Comparison of ENCODE assay signal across 8 mouse cellular contexts in genomic region chr16:38482780-38483562, GRCm38 (mm10). TPM values are rescaled to one million over a fixed set of nuclear protein-coding genes. Genes with fewer than 3 reads are reported as not detected.
A peak's percentile ranks its signal among the peaks of the same experiment; 100 is the strongest.
DNase-seq lines count a peak whose midpoint lies in the region; ATAC-seq and TF ChIP-seq lines count a peak whose summit lies in the region.

No protein-coding gene starts in this region.

- peaks cover 37% of the 10 kb centered on the region for H3K27me3 ChIP-seq in E14TG2a.4 (ENCODE audit: insufficient read depth, low read length)
- peaks cover 31% of the 10 kb centered on the region for H3K27me3 ChIP-seq in heart, embryonic 13.5 days (replicated peaks)

- peak overlapping the region; percentile 73 for H3K4me3 ChIP-seq in E14TG2a.4 (replicated peaks; ENCODE audit: low read length)
- peak overlapping the region; percentile 44 for H3K4me3 ChIP-seq in heart, embryonic 13.5 days

- H3K9me3 ChIP-seq in E14TG2a.4 (ENCODE audit: low read length) = no peaks in the 10 kb centered on the region
- H3K9me3 ChIP-seq in heart, embryonic 13.5 days = 0 out of 2 replicates have a peak, but pooled peaks cover 3% of the 10 kb centered on the region

- peaks cover 4% of the 10 kb centered on the region for H3K36me3 ChIP-seq in E14TG2a.4 (ENCODE audit: insufficient read depth, low read length)
- H3K36me3 ChIP-seq in heart, embryonic 13.5 days = no peaks in the 10 kb centered on the region

- peaks cover 17% of the 10 kb centered on the region for H3K4me1 ChIP-seq in E14TG2a.4 (replicated peaks; ENCODE audit: low read depth, low read length)
- H3K4me1 ChIP-seq in heart, embryonic 13.5 days = peaks cover 10% of the 10 kb centered on the region; the same call in 1 of the 2 replicates

- 9% methylated on average over 32 of the region's 32 CpGs for WGBS in heart, embryonic 13.5 days

- DNase-seq in 416B (ENCODE audit: low read depth) = peak; percentile 66
- peak; percentile 58 for DNase-seq in embryo, embryonic 10.5 days (ENCODE audit: low spot score)
- DNase-seq in kidney, postnatal 10 days = peak; percentile 69
- DNase-seq in lung, postnatal 36 days = peak; percentile 68
- DNase-seq in spleen, postnatal 36 days (ENCODE audit: low spot score in 2 of 2) = peak; percentile 32 to 45
- no peak for DNase-seq in adipocyte (ENCODE audit: low spot score)

- peak; percentile 44 for TF ChIP-seq CTCF in E14TG2a.4 (conservative IDR thresholded peaks at IDR 0.05; ENCODE audit: low read length)

- H3K9ac ChIP-seq in heart, embryonic 13.5 days = peak overlapping the region; percentile 71

- H3K4me2 ChIP-seq in heart, embryonic 13.5 days = peak overlapping the region; percentile 77

- ATAC-seq in heart, embryonic 13.5 days (ENCODE audit: extremely low read depth, insufficient number of reproducible peaks, low FRiP score, low TSS enrichment) = no peak

- H3K27ac ChIP-seq in heart, embryonic 13.5 days (replicated peaks) = no peak overlapping the region

RNA-seq across cellular contexts. Expression of gene Cd80, which starts 27.6 kb away (rescaled TPM):
- 0.53 and 0.55 TPM in 2 replicates for polyA plus RNA-seq in heart, embryonic 13.5 days (2015; fragmentation: Nextera tagmentation; extraction: Ambion mirVana)

RNA-seq across cellular contexts. Expression of gene Adprh, which starts 30.5 kb away (rescaled TPM):
- polyA plus RNA-seq in heart, embryonic 13.5 days (2015; fragmentation: Nextera tagmentation; extraction: Ambion mirVana) = 92.3 and 102 TPM in 2 replicates

RNA-seq across cellular contexts. Expression of gene Timmdc1, which starts 39.5 kb away (rescaled TPM):
- polyA plus RNA-seq in heart, embryonic 13.5 days (2015; fragmentation: Nextera tagmentation; extraction: Ambion mirVana) = 29.7 and 35.3 TPM in 2 replicates

RNA-seq across cellular contexts. Expression of gene Pla1a, which starts 50.0 kb away (rescaled TPM):
- polyA plus RNA-seq in heart, embryonic 13.5 days (2015; fragmentation: Nextera tagmentation; extraction: Ambion mirVana) = 0.37 and 0.69 TPM in 2 replicates
